Mouse (Mus musculus) embryo, embryonic 11.5 days (tissue): ENCODE results near the gene Prdx5.
"Not testable (repeated sequence)": the region's sequence is repeated elsewhere in the genome, so short reads cannot be mapped to it uniquely, and the experiment has no call there.

Source experiments
- DNase-seq: peaks from one replicate; pipeline ENCODE4 v3.0.0-alpha.2; 2012; ENCODE audit warnings: low read depth, low spot score

Gene Prdx5

GRCm38 (mm10) chr19:6919431-6919830 is 9.5 kb upstream of the Prdx5 start:
- DNase-seq: no peak

GRCm38 (mm10) chr19:6918321-6918720 is 8.4 kb upstream of the Prdx5 start:
- no peak for DNase-seq

- DNase-seq: no peak
Observed at GRCm38 (mm10) chr19:6916496-6916895, 6.6 kb upstream of the Prdx5 start.

- no peak for DNase-seq
Observed at GRCm38 (mm10) chr19:6915276-6915675, 5.4 kb upstream of the Prdx5 start.

GRCm38 (mm10) chr19:6914540-6914939 is 4.6 kb upstream of the Prdx5 start:
- no peak for DNase-seq

GRCm38 (mm10) chr19:6913991-6914390 is 4.1 kb upstream of the Prdx5 start:
- DNase-seq: no peak

- DNase-seq: no peak
Observed at GRCm38 (mm10) chr19:6913036-6913435, 3.1 kb upstream of the Prdx5 start.

- no peak for DNase-seq
Observed at GRCm38 (mm10) chr19:6912205-6912970, 2.5 kb upstream of the Prdx5 start.

GRCm38 (mm10) chr19:6911101-6912074 is 1.5 kb upstream of the Prdx5 start:
- DNase-seq: no peak

- DNase-seq: not testable (repeated sequence)
Observed at GRCm38 (mm10) chr19:6910306-6910705, 400 bp upstream of the Prdx5 start.

GRCm38 (mm10) chr19:6909021-6909420 is 885 bp downstream of the Prdx5 start:
- no peak for DNase-seq

GRCm38 (mm10) chr19:6907811-6908540 is 1.9 kb downstream of the Prdx5 start:
- no peak for DNase-seq

- DNase-seq: no peak
Observed at GRCm38 (mm10) chr19:6907094-6907493, 2.8 kb downstream of the Prdx5 start.

GRCm38 (mm10) chr19:6906199-6906598 is 3.7 kb downstream of the Prdx5 start:
- DNase-seq: no peak

GRCm38 (mm10) chr19:6905498-6906159 is 4.3 kb downstream of the Prdx5 start:
- no peak for DNase-seq

GRCm38 (mm10) chr19:6904846-6905245 is 5.1 kb downstream of the Prdx5 start:
- DNase-seq: no peak

- DNase-seq: no peak
Observed at GRCm38 (mm10) chr19:6903031-6903430, 6.9 kb downstream of the Prdx5 start.

GRCm38 (mm10) chr19:6899641-6900040 is 10.3 kb downstream of the Prdx5 start:
- DNase-seq: no peak

- not testable (repeated sequence) for DNase-seq
Observed at GRCm38 (mm10) chr19:6895608-6896305, 14.1 kb downstream of the Prdx5 start.

GRCm38 (mm10) chr19:6893731-6894451 is 16.0 kb downstream of the Prdx5 start:
- no peak for DNase-seq
